Mouse (Mus musculus) forebrain, embryonic 11.5 days (tissue): ENCODE results near the gene Lrch4. TPM values are rescaled to one million over a fixed set of nuclear protein-coding genes. Genes with fewer than 3 reads are reported as not detected.

ENCODE experiments used
- ATAC-seq: fragments of 200-750 bp; cut with Nextera tagmentation; replicated peaks from 2 replicates; pipeline ENCODE4 v1.8.0; 2017; ENCODE audit warnings: moderate TSS enrichment; ENCODE audit not compliant: low FRiP score
- DNase-seq: peaks from one replicate; pipeline ENCODE4 v3.0.0-alpha.2; 2017; ENCODE audit warnings: low spot score
- H3K27ac ChIP-seq: fragments of 300-500 bp; sonication (generic); 2 replicates; pipeline ENCODE4 v1.5.1; 2014; ENCODE audit warnings: low read depth, low read length
- H3K27me3 ChIP-seq: fragments of 300-500 bp; sonication (generic); 2 replicates; pipeline ENCODE4 v1.6.1; 2014; ENCODE audit warnings: mild to moderate bottlenecking, low read length, mixed read lengths; ENCODE audit not compliant: control insufficient read depth, insufficient read depth
- H3K36me3 ChIP-seq: fragments of 300-500 bp; sonication (generic); 2 replicates; pipeline ENCODE4 v1.6.1; 2014; ENCODE audit warnings: mild to moderate bottlenecking, low read length, moderate library complexity, mixed read lengths; ENCODE audit not compliant: control insufficient read depth, insufficient read depth
- H3K4me1 ChIP-seq: fragments of 300-500 bp; sonication (generic); replicated peaks from 2 replicates; pipeline ENCODE4 v1.6.1; 2014; ENCODE audit warnings: low read length, mixed read lengths; ENCODE audit not compliant: control insufficient read depth, insufficient read depth
- H3K4me2 ChIP-seq: fragments of 300-500 bp; sonication (generic); 2 replicates; pipeline ENCODE4 v1.6.1; 2014; ENCODE audit warnings: low read depth, mild to moderate bottlenecking, low read length, moderate library complexity, mixed read lengths; ENCODE audit not compliant: severe bottlenecking
- H3K4me3 ChIP-seq: fragments of 300-500 bp; sonication (generic); 2 replicates; pipeline ENCODE4 v1.5.1; 2014; ENCODE audit warnings: low read depth, low read length
- H3K9ac ChIP-seq: fragments of 300-500 bp; sonication (generic); 2 replicates; pipeline ENCODE4 v1.6.1; 2014; ENCODE audit warnings: low read length
- H3K9me3 ChIP-seq: fragments of 300-500 bp; sonication (generic); 2 replicates; pipeline ENCODE4 v1.6.1; 2016; ENCODE audit warnings: low read length, mixed read lengths; ENCODE audit not compliant: control insufficient read depth
- WGBS: fragments of 180-500 bp; shearing (Covaris S2); extraction: QIAGEN DNeasy Blood & Tissue Kit; methylation state at CpG from one replicate; pipeline ENCODE4 v1.1.7; 2014; 5-methylcytosine and 5-hydroxymethylcytosine counted together
- polyA plus RNA-seq: library from polyadenylated mRNA; unstranded; fragments of >200 nt; fragmentation: Nextera tagmentation; extraction: Ambion mirVana; gene quantifications from 2 replicates; pipeline ENCODE4 v1.2.1, GENCODE M21; 2014

Lrch4 gene
- polyA plus RNA-seq, 1 experiment from 2014 or later: 38.0 TPM

DNA sequence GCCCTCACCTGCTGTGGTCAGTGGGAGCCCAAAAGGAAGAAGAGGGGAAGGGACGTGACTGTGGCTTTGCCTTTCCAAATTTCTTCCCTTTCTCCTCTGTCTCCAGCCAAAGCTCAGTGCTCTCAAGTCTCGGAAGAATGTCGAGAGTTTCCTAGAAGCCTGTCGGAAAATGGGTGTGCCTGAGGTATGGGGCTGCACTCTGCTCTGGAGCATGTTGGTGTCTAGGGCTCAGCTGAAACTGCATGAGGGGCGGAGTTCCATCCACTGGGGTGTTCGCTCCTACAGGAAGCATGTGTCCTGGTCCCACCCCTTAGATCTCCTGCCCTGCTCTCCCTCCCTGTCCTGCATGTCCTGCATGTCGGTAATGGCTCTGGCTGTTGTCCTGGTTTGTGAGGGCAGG lies 10.6 kb downstream of the Lrch4 start:
- H3K9me3 ChIP-seq: no peaks in the 10 kb centered on the region
- H3K27ac ChIP-seq: no peak overlapping the region
- no peak overlapping the region for H3K4me3 ChIP-seq
- no peaks in the 10 kb centered on the region for H3K4me1 ChIP-seq
- 89% methylated on average over 7 of the region's 7 CpGs for WGBS
- ATAC-seq (no peak), DNase-seq (no peak)
- no peak overlapping the region for H3K4me2 ChIP-seq
- peaks cover 10% of the 10 kb centered on the region for H3K27me3 ChIP-seq
- peaks cover 12% of the 10 kb centered on the region for H3K36me3 ChIP-seq
- no peak overlapping the region for H3K9ac ChIP-seq

DNA sequence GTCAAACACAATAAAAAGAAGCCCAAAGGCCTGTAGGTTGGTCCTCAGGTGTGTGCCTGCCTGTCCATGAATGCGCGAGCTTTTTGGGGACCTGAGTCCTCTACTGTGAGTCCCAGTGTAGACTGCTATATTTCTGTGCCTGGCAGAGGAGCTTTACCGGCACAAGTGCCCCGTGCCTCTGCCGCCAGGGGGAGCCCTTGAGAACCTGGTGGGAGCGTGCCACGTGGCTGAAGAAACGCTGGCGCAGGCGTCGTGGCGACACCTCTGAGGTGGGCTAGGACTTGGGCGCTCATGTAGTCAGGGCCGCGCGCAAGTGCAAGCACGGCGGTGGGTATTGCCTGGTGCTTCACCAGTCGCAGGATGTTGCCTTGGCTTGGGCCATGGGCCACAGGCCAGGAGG lies 12.1 kb downstream of the Lrch4 start, which contains the start of gene Sap25:
Sap25 (plus strand) TSS at position 281 of the 400 bp plus-strand sequence.
- no peak within 1 kb of the TSS for H3K9ac ChIP-seq
- no peak within 1 kb of the TSS for H3K4me3 ChIP-seq
- H3K36me3 ChIP-seq: peaks cover 9% of the 10 kb centered on the region
- WGBS: 89% methylated on average over 19 of the region's 19 CpGs
- peaks cover 5% of the 10 kb centered on the region; the same call in 1 of the 2 replicates for H3K4me1 ChIP-seq
- no peak within 1 kb of the TSS for H3K27ac ChIP-seq
- no peak within 1 kb of the TSS for H3K4me2 ChIP-seq
- DNase-seq (no peak), ATAC-seq (no peak)
- H3K27me3 ChIP-seq: peaks cover 25% of the 10 kb centered on the region
- H3K9me3 ChIP-seq: no peaks in the 10 kb centered on the region

DNA sequence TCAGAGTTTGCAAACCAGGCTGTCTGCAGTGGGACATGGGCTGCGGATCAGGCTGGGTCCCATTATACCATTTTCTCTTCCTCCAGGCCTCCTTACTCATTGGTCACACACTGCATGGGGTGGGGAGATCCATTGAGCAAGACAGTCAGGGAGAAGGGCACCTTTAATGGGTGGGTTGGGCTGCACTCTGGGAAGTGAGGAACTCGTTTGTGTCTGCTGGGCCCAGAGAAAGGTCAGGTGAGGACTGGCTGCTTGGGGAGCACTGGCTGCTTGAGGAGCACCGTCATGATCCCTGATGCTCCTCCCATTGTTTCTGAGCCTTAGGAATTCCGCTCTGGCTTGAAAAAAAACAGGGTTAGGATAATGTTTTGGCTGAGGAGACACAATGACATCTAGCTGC lies 14.0 kb downstream of the Lrch4 start:
- Histone ChIP-seq H3K4me3 (no peak overlapping the region), H3K27ac (no peak overlapping the region), H3K9me3 (no peaks in the 10 kb centered on the region), H3K36me3 (peaks cover 9% of the 10 kb centered on the region), H3K27me3 (peaks cover 27% of the 10 kb centered on the region), H3K4me1 (peaks cover 5% of the 10 kb centered on the region; the same call in 1 of the 2 replicates), H3K4me2 (no peak overlapping the region), H3K9ac (no peak overlapping the region)
- 47% methylated on average over 4 of the region's 4 CpGs for WGBS
- DNase-seq: no peak
- ATAC-seq: no peak

DNA sequence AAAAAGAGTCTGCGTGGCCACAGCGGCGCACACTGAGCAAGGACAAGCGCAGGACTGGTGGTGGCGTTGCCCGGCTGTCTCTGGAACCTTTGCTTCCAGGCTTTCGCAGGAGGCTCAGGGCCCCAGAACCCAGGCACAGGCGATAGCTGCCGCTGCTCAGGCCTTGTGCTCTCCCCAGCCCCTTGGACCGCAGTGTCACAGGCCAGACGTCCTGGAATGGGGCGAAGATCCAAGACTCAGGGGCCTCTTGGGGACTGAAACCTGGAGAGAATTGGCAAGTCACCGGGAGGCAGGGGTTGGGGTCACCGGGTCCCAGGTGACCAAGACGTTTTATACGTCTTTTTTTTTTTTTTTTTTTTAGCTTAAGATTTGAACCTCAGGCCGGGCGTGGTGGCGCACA lies 15.6 kb downstream of the Lrch4 start:
- Histone ChIP-seq H3K36me3 (peaks cover 9% of the 10 kb centered on the region), H3K9ac (no peak overlapping the region), H3K9me3 (no peaks in the 10 kb centered on the region), H3K27me3 (peaks cover 27% of the 10 kb centered on the region), H3K4me3 (no peak overlapping the region), H3K4me2 (no peak overlapping the region), H3K4me1 (peaks cover 5% of the 10 kb centered on the region; the same call in 1 of the 2 replicates), H3K27ac (no peak overlapping the region)
- ATAC-seq (no peak), DNase-seq (no peak)
- 38% methylated on average over 19 of the region's 19 CpGs for WGBS

DNA sequence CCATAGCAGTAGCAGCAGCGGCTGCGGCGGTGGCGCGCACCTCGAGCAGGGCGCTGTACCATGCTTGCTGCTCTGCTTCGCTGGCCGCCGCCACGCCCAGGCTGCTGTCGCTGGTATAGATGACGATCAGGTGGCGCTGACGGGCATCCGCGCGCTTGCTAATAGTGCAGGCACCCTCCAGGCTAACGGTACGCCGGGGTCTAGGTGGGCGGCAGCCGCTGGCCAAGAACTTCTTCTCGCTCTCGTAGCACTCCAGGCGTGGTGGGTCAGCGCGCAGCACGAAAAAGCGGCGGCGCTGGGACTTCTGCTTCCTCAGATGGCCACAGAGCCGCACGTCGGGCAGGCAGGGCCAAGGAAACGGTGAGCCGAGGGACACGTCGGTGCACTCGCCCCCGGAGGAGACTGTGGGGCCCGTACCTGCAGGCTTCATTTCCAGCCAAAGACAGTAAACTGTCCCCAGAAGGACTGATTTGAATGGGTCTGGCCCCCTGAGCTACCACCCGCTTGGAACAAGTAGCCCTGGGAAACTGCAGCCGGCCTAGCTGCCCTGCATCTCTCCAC lies 16.2 kb downstream of the Lrch4 start:
- peak overlapping the region; percentile 27; the same call in 1 of the 2 replicates for H3K9ac ChIP-seq
- H3K4me2 ChIP-seq: peak overlapping the region; percentile 40
- DNase-seq (peak; percentile 67), ATAC-seq (no peak)
- peak overlapping the region; percentile 11 for H3K4me3 ChIP-seq
- 3% methylated on average over 44 of the region's 44 CpGs for WGBS
- peaks cover 27% of the 10 kb centered on the region for H3K27me3 ChIP-seq
- no peak overlapping the region for H3K27ac ChIP-seq
- H3K36me3 ChIP-seq: peaks cover 9% of the 10 kb centered on the region
- no peaks in the 10 kb centered on the region for H3K9me3 ChIP-seq
- peaks cover 8% of the 10 kb centered on the region; the same call in 1 of the 2 replicates for H3K4me1 ChIP-seq

DNA sequence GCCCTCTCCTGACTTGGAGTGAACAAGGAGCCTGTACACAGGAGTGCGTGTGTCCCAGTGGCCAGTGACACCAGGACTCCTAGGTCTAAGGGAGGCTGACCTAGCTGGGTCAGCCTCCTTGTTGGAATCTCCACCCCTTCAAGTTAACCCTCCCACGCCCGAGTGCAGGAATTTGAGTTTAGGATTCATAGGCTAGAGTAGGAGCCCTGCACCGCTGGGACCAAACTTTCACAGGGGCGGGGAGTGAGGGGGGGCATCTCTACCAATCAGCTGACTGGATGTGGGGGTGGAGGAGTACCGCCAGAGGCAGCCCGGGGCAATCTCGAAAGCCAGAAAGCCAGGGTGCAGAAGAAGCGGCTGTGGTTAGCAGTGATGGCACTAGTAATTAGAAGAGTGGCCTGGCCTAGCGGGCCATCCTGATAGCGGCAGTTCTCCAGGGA lies 16.8 kb downstream of the Lrch4 start, which contains the start of gene Irs3:
Irs3 (minus strand) TSS at position 63 of the 440 bp plus-strand sequence.
- no peak for DNase-seq
- 12% methylated on average over 11 of the region's 11 CpGs for WGBS
- H3K9ac ChIP-seq: peak within 1 kb of the TSS; percentile 27; the same call in 1 of the 2 replicates
- H3K4me3 ChIP-seq: peak within 1 kb of the TSS; percentile 11
- no peak for ATAC-seq
- peaks cover 27% of the 10 kb centered on the region for H3K27me3 ChIP-seq
- H3K36me3 ChIP-seq: peaks cover 4% of the 10 kb centered on the region
- H3K9me3 ChIP-seq: no peaks in the 10 kb centered on the region
- H3K27ac ChIP-seq: no peak within 1 kb of the TSS
- H3K4me1 ChIP-seq: peaks cover 8% of the 10 kb centered on the region; the same call in 1 of the 2 replicates
- peak within 1 kb of the TSS; percentile 40 for H3K4me2 ChIP-seq

- H3K36me3 ChIP-seq: peaks cover 3% of the 10 kb centered on the region
- no peak overlapping the region for H3K4me3 ChIP-seq
- no peak overlapping the region for H3K4me2 ChIP-seq
- H3K9me3 ChIP-seq: no peaks in the 10 kb centered on the region
- ATAC-seq (no peak), DNase-seq (no peak)
- WGBS: 79% methylated on average over 9 of the region's 9 CpGs
- peaks cover 27% of the 10 kb centered on the region for H3K27me3 ChIP-seq
- no peak overlapping the region for H3K27ac ChIP-seq
- peaks cover 8% of the 10 kb centered on the region; the same call in 1 of the 2 replicates for H3K4me1 ChIP-seq
- H3K9ac ChIP-seq: no peak overlapping the region
Measured at GRCm38 (mm10) chr5:137647827-137648601, 19.1 kb downstream of the Lrch4 start.

- WGBS: 38% methylated on average over 4 of the region's 4 CpGs
- peaks cover 8% of the 10 kb centered on the region; the same call in 1 of the 2 replicates for H3K4me1 ChIP-seq
- no peak overlapping the region for H3K4me3 ChIP-seq
- ATAC-seq (no peak), DNase-seq (no peak)
- peaks cover 19% of the 10 kb centered on the region for H3K27me3 ChIP-seq
- peaks cover 3% of the 10 kb centered on the region for H3K36me3 ChIP-seq
- no peak overlapping the region for H3K4me2 ChIP-seq
- no peaks in the 10 kb centered on the region for H3K9me3 ChIP-seq
- H3K9ac ChIP-seq: no peak overlapping the region
- H3K27ac ChIP-seq: no peak overlapping the region
Measured at GRCm38 (mm10) chr5:137649251-137649650, 20.3 kb downstream of the Lrch4 start.
